Comparison of ENCODE assay signal across 21 mouse cellular contexts in the genomic region with DNA sequence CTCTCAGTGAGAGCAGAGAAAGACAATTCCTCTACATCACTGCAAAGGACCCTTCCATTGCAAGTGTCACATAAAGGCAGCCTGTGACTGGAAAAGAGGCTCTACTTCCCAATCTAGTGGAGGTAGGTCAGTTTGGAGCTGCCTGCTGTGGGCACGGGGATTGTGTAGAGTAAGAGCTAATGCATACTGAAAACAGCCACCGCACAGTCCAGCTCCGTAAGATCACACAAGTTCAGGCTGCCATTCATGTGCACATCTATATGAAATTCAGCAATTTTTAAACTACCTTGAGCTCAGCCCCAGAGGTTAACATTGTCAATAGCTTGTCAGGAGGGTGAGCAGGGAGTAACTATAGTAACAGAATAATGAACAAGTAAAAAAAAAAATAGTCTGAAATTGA.
DNase-seq lines count a peak whose midpoint lies in the region; ATAC-seq and TF ChIP-seq lines count a peak whose summit lies in the region.
"Had no signal": no experiment of that assay in that cellular context is flagged by ENCODE, and none has a peak within 500 bp of the region (broad histone marks: within the 10 kb centered on the region; RNA-seq: fewer than 3 reads in every experiment).

No protein-coding gene starts in this region.

- no peak for TF ChIP-seq CTCF in intestine, postnatal 0 days (IDR thresholded peaks at IDR 0.05; ENCODE audit: low read depth)

- no peak overlapping the region for H3K4me2 ChIP-seq in forebrain, embryonic 16.5 days (ENCODE audit: low read length)
- H3K4me2 ChIP-seq in forebrain, embryonic 14.5 days (ENCODE audit: low read length): no peak overlapping the region
- no peak overlapping the region for H3K4me2 ChIP-seq in intestine, embryonic 14.5 days (ENCODE audit: low read length)
- H3K4me2 ChIP-seq in intestine, postnatal 0 days (replicated peaks; ENCODE audit: low read depth): no peak overlapping the region
- H3K4me2 ChIP-seq: embryonic facial prominence, embryonic 12.5 days; embryonic facial prominence, embryonic 15.5 days; hindbrain, embryonic 13.5 days had no signal

- no peaks in the 10 kb centered on the region for H3K4me1 ChIP-seq in forebrain, embryonic 16.5 days (replicated peaks; ENCODE audit: control insufficient read depth, insufficient read depth, low read length)
- H3K4me1 ChIP-seq in forebrain, embryonic 14.5 days (ENCODE audit: control insufficient read depth, insufficient read depth, low read length): no peaks in the 10 kb centered on the region
- H3K4me1 ChIP-seq in intestine, embryonic 14.5 days (replicated peaks; ENCODE audit: control insufficient read depth, insufficient read depth, low read length): no peaks in the 10 kb centered on the region
- no peaks in the 10 kb centered on the region for H3K4me1 ChIP-seq in intestine, postnatal 0 days (replicated peaks; ENCODE audit: control insufficient read depth, insufficient read depth, low read length)
- H3K4me1 ChIP-seq: embryonic facial prominence, embryonic 12.5 days; embryonic facial prominence, embryonic 15.5 days; hindbrain, embryonic 10.5 days; hindbrain, embryonic 13.5 days had no signal

- 82% methylated on average over 3 of the region's 3 CpGs for WGBS in forebrain, embryonic 16.5 days
- WGBS in forebrain, embryonic 14.5 days: 90% methylated on average over 3 of the region's 3 CpGs
- 90% methylated on average over 3 of the region's 3 CpGs for WGBS in intestine, embryonic 14.5 days
- 92% methylated on average over 3 of the region's 3 CpGs for WGBS in intestine, postnatal 0 days

- peak overlapping the region; percentile 28; the same call in 1 of the 2 replicates for H3K27ac ChIP-seq in forebrain, embryonic 16.5 days (ENCODE audit: low read length)
- H3K27ac ChIP-seq in forebrain, embryonic 14.5 days (ENCODE audit: low read depth, low read length): no peak overlapping the region
- no peak overlapping the region for H3K27ac ChIP-seq in intestine, embryonic 14.5 days (ENCODE audit: low read depth)
- no peak overlapping the region for H3K27ac ChIP-seq in intestine, postnatal 0 days (ENCODE audit: low read depth, low read length)
- H3K27ac ChIP-seq: embryonic facial prominence, embryonic 12.5 days; embryonic facial prominence, embryonic 15.5 days; hindbrain, embryonic 10.5 days; hindbrain, embryonic 13.5 days had no signal

- H3K36me3 ChIP-seq in forebrain, embryonic 16.5 days (ENCODE audit: control insufficient read depth, insufficient read depth): no peaks in the 10 kb centered on the region
- no peaks in the 10 kb centered on the region for H3K36me3 ChIP-seq in forebrain, embryonic 14.5 days (ENCODE audit: control insufficient read depth, insufficient read depth, low read length)
- no peaks in the 10 kb centered on the region for H3K36me3 ChIP-seq in intestine, embryonic 14.5 days (ENCODE audit: control insufficient read depth, insufficient read depth, low read length)
- peaks cover 9% of the 10 kb centered on the region for H3K36me3 ChIP-seq in intestine, postnatal 0 days (ENCODE audit: control insufficient read depth, insufficient read depth)
- H3K36me3 ChIP-seq: embryonic facial prominence, embryonic 15.5 days; heart, embryonic 15.5 days had no signal

- no peaks in the 10 kb centered on the region for H3K27me3 ChIP-seq in forebrain, embryonic 16.5 days (replicated peaks; ENCODE audit: control insufficient read depth, insufficient read depth, low read length)
- H3K27me3 ChIP-seq in forebrain, embryonic 14.5 days (replicated peaks; ENCODE audit: control insufficient read depth, insufficient read depth, low read length): no peaks in the 10 kb centered on the region
- no peaks in the 10 kb centered on the region for H3K27me3 ChIP-seq in intestine, embryonic 14.5 days (replicated peaks; ENCODE audit: control insufficient read depth, insufficient read depth, low read length)
- H3K27me3 ChIP-seq in intestine, postnatal 0 days (replicated peaks; ENCODE audit: control insufficient read depth, insufficient read depth, low read length): no peaks in the 10 kb centered on the region
- H3K27me3 ChIP-seq: embryonic facial prominence, embryonic 12.5 days; embryonic facial prominence, embryonic 15.5 days; heart, embryonic 12.5 days; heart, embryonic 15.5 days; hindbrain, embryonic 13.5 days had no signal

- H3K4me3 ChIP-seq in forebrain, embryonic 16.5 days (replicated peaks; ENCODE audit: low read length): no peak overlapping the region
- H3K4me3 ChIP-seq in forebrain, embryonic 14.5 days (ENCODE audit: low read depth, low read length): no peak overlapping the region
- no peak overlapping the region for H3K4me3 ChIP-seq in intestine, embryonic 14.5 days (ENCODE audit: low read depth, low read length)
- no peak overlapping the region for H3K4me3 ChIP-seq in intestine, postnatal 0 days (ENCODE audit: low read depth, low read length)
- H3K4me3 ChIP-seq: embryonic facial prominence, embryonic 12.5 days; embryonic facial prominence, embryonic 15.5 days; heart, embryonic 12.5 days; heart, embryonic 15.5 days; hindbrain, embryonic 10.5 days; hindbrain, embryonic 13.5 days had no signal

- ATAC-seq in forebrain, embryonic 16.5 days: peak; percentile 43; the same call in 1 of the 2 replicates
- no peak for ATAC-seq in forebrain, embryonic 14.5 days
- no peak for ATAC-seq in intestine, embryonic 14.5 days (replicated peaks; ENCODE audit: low FRiP score, low TSS enrichment, low read depth)
- ATAC-seq in intestine, postnatal 0 days: no peak
- ATAC-seq: CD4-positive, CD25-positive, alpha-beta regulatory T cell, adult 4 months; hindbrain, embryonic 16.5 days; intestine, embryonic 16.5 days had no signal

- H3K9me3 ChIP-seq in forebrain, embryonic 16.5 days (ENCODE audit: control insufficient read depth, low read length): no peaks in the 10 kb centered on the region
- no peaks in the 10 kb centered on the region for H3K9me3 ChIP-seq in forebrain, embryonic 14.5 days (replicated peaks; ENCODE audit: control insufficient read depth, low read length)
- H3K9me3 ChIP-seq in intestine, embryonic 14.5 days (ENCODE audit: control insufficient read depth, low read length): no peaks in the 10 kb centered on the region
- no peaks in the 10 kb centered on the region for H3K9me3 ChIP-seq in intestine, postnatal 0 days (ENCODE audit: control insufficient read depth)
- H3K9me3 ChIP-seq: embryonic facial prominence, embryonic 12.5 days; embryonic facial prominence, embryonic 15.5 days; heart, embryonic 12.5 days; heart, embryonic 15.5 days; hindbrain, embryonic 10.5 days; hindbrain, embryonic 13.5 days had no signal

- no peak for DNase-seq in forebrain, embryonic 14.5 days (ENCODE audit: low spot score)
- peak; percentile 71 for DNase-seq in heart, adult 11 months
- DNase-seq in heart, adult 8-10 months (ENCODE audit: low spot score): no peak
- peak; percentile 32 for DNase-seq in intestine, embryonic 14.5 days (ENCODE audit: low spot score)
- DNase-seq: adrenal gland, adult 2 months; adrenal gland, postnatal 14 days; cerebellum, adult 11 months; cerebellum, adult 9-11 months; gastrocnemius, postnatal 25 days; kidney, adult 2 months had no signal

- no peak overlapping the region for H3K9ac ChIP-seq in forebrain, embryonic 16.5 days (replicated peaks; ENCODE audit: low read depth, low read length)
- no peak overlapping the region for H3K9ac ChIP-seq in forebrain, embryonic 14.5 days (ENCODE audit: low read length)
- no peak overlapping the region for H3K9ac ChIP-seq in intestine, embryonic 14.5 days (ENCODE audit: low read length)
- no peak overlapping the region for H3K9ac ChIP-seq in intestine, postnatal 0 days (ENCODE audit: low read depth, low read length)
- H3K9ac ChIP-seq: embryonic facial prominence, embryonic 12.5 days; embryonic facial prominence, embryonic 15.5 days; heart, embryonic 12.5 days; heart, embryonic 15.5 days; hindbrain, embryonic 13.5 days had no signal

Comparison
In these comparisons a context has a peak if more than half of its experiments do, and no peak if none do; other contexts are left out.
1. DNase-seq: peak in heart, adult 11 months (single experiment) and intestine, embryonic 14.5 days (single experiment); none in forebrain, embryonic 14.5 days (single experiment) and heart, adult 8-10 months (single experiment).